Mouse (Mus musculus) bone marrow macrophage, adult 2 months (primary cell): Measurements from ENCODE around the gene Fam171a2. TPM values are rescaled to one million over a fixed set of nuclear protein-coding genes. Genes with fewer than 3 reads are reported as not detected.

Experiments used
- H3K27ac ChIP-seq: 2 replicates; pipeline ENCODE4 v1.5.1; 2012; ENCODE audit warnings: low read depth, low read length; ENCODE audit not compliant: insufficient read depth
- H3K4me1 ChIP-seq: 2 replicates; pipeline ENCODE4 v1.6.1; 2012; ENCODE audit warnings: low read length; ENCODE audit not compliant: control insufficient read depth, insufficient read depth
- H3K4me3 ChIP-seq: 2 replicates; pipeline ENCODE4 v1.5.1; 2012; ENCODE audit warnings: mild to moderate bottlenecking, low read length, moderate library complexity; ENCODE audit not compliant: insufficient read depth
- CTCF ChIP-seq: IDR thresholded peaks from 2 replicates; pipeline ENCODE4 v1.5.1; 2012; ENCODE audit warnings: low read depth, mild to moderate bottlenecking, low read length, moderate library complexity
- POLR2A ChIP-seq: IDR thresholded peaks from 2 replicates; pipeline ENCODE4 v1.6.1; 2012; ENCODE audit warnings: mild to moderate bottlenecking, low read depth, low read length, borderline replicate concordance
- polyA plus RNA-seq: library from polyadenylated mRNA; stranded (reverse); fragments of >200 nt; gene quantifications from 2 replicates; pipeline ENCODE4 v1.2.4, GENCODE M21; 2012; ENCODE audit not compliant: missing spikeins, insufficient read depth, insufficient read length

Gene Fam171a2
- polyA plus RNA-seq, 1 experiment = not detected

GRCm38 (mm10) chr11:102409795-102410330 is 37.6 kb downstream of the Fam171a2 start:
- Histone ChIP-seq H3K4me1 (peaks cover 25% of the 10 kb centered on the region), H3K27ac (no peak overlapping the region; the same call in 1 of the 2 replicates), H3K4me3 (no peak overlapping the region)

GRCm38 (mm10) chr11:102408888-102409794 is 38.3 kb downstream of the Fam171a2 start:
- H3K4me3 ChIP-seq = peak overlapping the region; percentile 45
- H3K27ac ChIP-seq = peak overlapping the region; percentile 82
- TF ChIP-seq POLR2A (no peak), CTCF (no peak)
- H3K4me1 ChIP-seq = peaks cover 25% of the 10 kb centered on the region

More at GRCm38 (mm10) chr11:102409795-102410330, 37.6 kb downstream of the Fam171a2 start:
- TF ChIP-seq POLR2A (no peak), CTCF (no peak)

- Histone ChIP-seq H3K27ac (peak overlapping the region; percentile 86), H3K4me3 (peak overlapping the region; percentile 77), H3K4me1 (peaks cover 21% of the 10 kb centered on the region)
- no peak for TF ChIP-seq POLR2A
- TF ChIP-seq CTCF = no peak
Observed at GRCm38 (mm10) chr11:102408344-102408876, 39.1 kb downstream of the Fam171a2 start.

- Histone ChIP-seq H3K4me1 (peaks cover 21% of the 10 kb centered on the region), H3K27ac (peak within 1 kb of the TSS; percentile 86), H3K4me3 (peak within 1 kb of the TSS; percentile 95)
- TF ChIP-seq POLR2A (no peak), CTCF (no peak)
Observed at GRCm38 (mm10) chr11:102407834-102408215, 39.7 kb downstream of the Fam171a2 start, which contains the start of gene Slc25a39. Slc25a39 (minus strand) TSS chr11:102407946.

- TF ChIP-seq CTCF (no peak), POLR2A (no peak)
- peaks cover 21% of the 10 kb centered on the region for H3K4me1 ChIP-seq
- H3K4me3 ChIP-seq = peak overlapping the region; percentile 95
- H3K27ac ChIP-seq = peak overlapping the region; percentile 86
Observed at GRCm38 (mm10) chr11:102406900-102407833, 40.3 kb downstream of the Fam171a2 start.

- Histone ChIP-seq H3K27ac (peak overlapping the region; percentile 76; the same call in 1 of the 2 replicates), H3K4me1 (peaks cover 19% of the 10 kb centered on the region), H3K4me3 (peak overlapping the region; percentile 95)
- TF ChIP-seq CTCF (no peak; the same call in 1 of the 2 replicates), POLR2A (no peak)
Observed at GRCm38 (mm10) chr11:102406401-102406800, 41.1 kb downstream of the Fam171a2 start.

- TF ChIP-seq POLR2A (no peak), CTCF (no peak)
- Histone ChIP-seq H3K4me1 (peaks cover 18% of the 10 kb centered on the region), H3K27ac (no peak overlapping the region), H3K4me3 (peak overlapping the region; percentile 95)
Observed at GRCm38 (mm10) chr11:102405544-102406285, 41.8 kb downstream of the Fam171a2 start.

GRCm38 (mm10) chr11:102404161-102405010 is 43.1 kb downstream of the Fam171a2 start:
- Histone ChIP-seq H3K4me3 (no peak overlapping the region), H3K4me1 (peaks cover 13% of the 10 kb centered on the region), H3K27ac (no peak overlapping the region)
- TF ChIP-seq POLR2A = no peak
